Mouse (Mus musculus) MEL (cell line): Measurements from ENCODE around the gene Fam19a1. TPM values are rescaled to one million over a fixed set of nuclear protein-coding genes. Genes with fewer than 3 reads are reported as not detected.

Experiments used
- DNase-seq: peaks from one replicate; pipeline ENCODE4 v3.0.0; 2011; ENCODE audit warnings: low read depth, low spot score
- H3K27ac ChIP-seq: 2 replicates; pipeline ENCODE4 v1.5.1; 2012; ENCODE audit warnings: low read depth, mild to moderate bottlenecking, control low read depth, low read length, moderate library complexity; ENCODE audit not compliant: control insufficient read depth
- H3K27me3 ChIP-seq, 2 experiments: fragments of 150-350 bp in 1 of 2; sonication (generic) in 1 of 2; 2 replicates each; pipeline ENCODE4 v1.6.1; 2012; ENCODE audit warnings: low read length in 2 of 2, mild to moderate bottlenecking in 2 of 2, improper control_type of control experiment in 1 of 2, moderate library complexity in 1 of 2; ENCODE audit not compliant: insufficient read depth in 2 of 2, control insufficient read depth in 1 of 2
- H3K36me3 ChIP-seq, 2 experiments: 2 replicates each; pipeline ENCODE4 v1.6.1; 2012 to 2014; ENCODE audit warnings: low read length in 2 of 2, improper control_type of control experiment in 1 of 2, inconsistent platforms in 1 of 2, mild to moderate bottlenecking in 1 of 2; ENCODE audit not compliant: insufficient read depth in 2 of 2, control insufficient read depth in 1 of 2
- H3K4me1 ChIP-seq, 2 experiments: fragments of 150-350 bp in 1 of 2; sonication (generic) in 1 of 2; 2 replicates each; pipeline ENCODE4 v1.6.1; 2012; ENCODE audit warnings: low read length in 2 of 2, improper control_type of control experiment in 1 of 2, mild to moderate bottlenecking in 1 of 2; ENCODE audit not compliant: insufficient read depth in 2 of 2, control insufficient read depth in 1 of 2
- H3K4me3 ChIP-seq, 2 experiments: fragments of 150-350 bp in 1 of 2; sonication (generic) in 1 of 2; 2 replicates each; pipeline ENCODE4 v1.5.1; 2012; ENCODE audit warnings: low read depth in 2 of 2, low read length in 2 of 2, mild to moderate bottlenecking in 2 of 2, moderate library complexity in 2 of 2, control low read depth in 1 of 2, improper control_type of control experiment in 1 of 2; ENCODE audit not compliant: control insufficient read depth in 1 of 2, insufficient read depth in 1 of 2
- H3K79me2 ChIP-seq: 2 replicates; pipeline ENCODE4 v1.6.1; 2012; ENCODE audit warnings: mild to moderate bottlenecking, low read length, moderate library complexity; ENCODE audit not compliant: control insufficient read depth, poor library complexity, insufficient read depth
- H3K9ac ChIP-seq: 2 replicates; pipeline ENCODE4 v1.6.1; 2012; ENCODE audit warnings: low read depth, mild to moderate bottlenecking, control low read depth, low read length, moderate library complexity; ENCODE audit not compliant: control insufficient read depth, poor library complexity, severe bottlenecking
- H3K9me3 ChIP-seq: fragments of 150-350 bp; sonication (generic); replicated peaks from 2 replicates; pipeline ENCODE4 v1.6.1; 2012; ENCODE audit warnings: mild to moderate bottlenecking, low read length, improper control_type of control experiment, moderate library complexity; ENCODE audit not compliant: insufficient read depth
- CHD1 ChIP-seq: IDR thresholded peaks from 2 replicates; pipeline ENCODE4 v1.6.1; 2012; ENCODE audit warnings: low read depth, mild to moderate bottlenecking, inconsistent platforms, low read length, improper control_type of control experiment
- CTCF ChIP-seq, 3 experiments: IDR thresholded peaks in 2 of 3; conservative IDR thresholded peaks in 1 of 3; 2 replicates each; pipeline ENCODE4 v1.5.1; 2011 to 2012; ENCODE audit warnings: low read length in 3 of 3, low read depth in 2 of 3, mild to moderate bottlenecking in 2 of 3, improper control_type of control experiment in 1 of 3, inconsistent platforms in 1 of 3, mixed read lengths in 1 of 3, moderate library complexity in 1 of 3; ENCODE audit not compliant: control insufficient read depth in 1 of 3, insufficient read depth in 1 of 3, poor library complexity in 1 of 3, severe bottlenecking in 1 of 3
- EP300 ChIP-seq, 2 experiments: IDR thresholded peaks; 2 replicates each; pipeline ENCODE4 v1.6.1; 2011; ENCODE audit warnings: improper control_type of control experiment in 2 of 2, low read length in 2 of 2, low read depth in 1 of 2, mild to moderate bottlenecking in 1 of 2
- ETS1 ChIP-seq: IDR thresholded peaks from 2 replicates; pipeline ENCODE4 v1.6.1; 2012; ENCODE audit warnings: low read depth, mild to moderate bottlenecking, inconsistent platforms, low read length, improper control_type of control experiment, moderate library complexity
- GABPA ChIP-seq: IDR thresholded peaks from 2 replicates; pipeline ENCODE4 v1.6.1; 2012; ENCODE audit warnings: low read depth, mild to moderate bottlenecking, inconsistent platforms, low read length, improper control_type of control experiment, moderate library complexity
- GATA1 ChIP-seq: IDR thresholded peaks from 2 replicates; pipeline ENCODE4 v1.6.1; 2011; ENCODE audit warnings: low read depth, low read length, improper control_type of control experiment
- KAT2A ChIP-seq: conservative IDR thresholded peaks from 2 replicates; pipeline ENCODE4 v1.6.1; 2012; ENCODE audit warnings: low read depth, low read length, improper control_type of control experiment, inconsistent platforms
- MAX ChIP-seq: IDR thresholded peaks from 2 replicates; pipeline ENCODE4 v1.6.1; 2011; ENCODE audit warnings: low read length, improper control_type of control experiment
- MEF2A ChIP-seq: IDR thresholded peaks from 2 replicates; pipeline ENCODE4 v1.6.1; 2014; ENCODE audit warnings: low read depth, mild to moderate bottlenecking, inconsistent platforms, low read length, improper control_type of control experiment; ENCODE audit not compliant: poor library complexity, insufficient replicate concordance, severe bottlenecking; ENCODE audit errors: extremely low read depth
- MXI1 ChIP-seq: IDR thresholded peaks from 2 replicates; pipeline ENCODE4 v1.6.1; 2011; ENCODE audit warnings: mild to moderate bottlenecking, low read depth, low read length, improper control_type of control experiment
- MYC ChIP-seq: IDR thresholded peaks from 2 replicates; pipeline ENCODE4 v1.6.1; 2011; ENCODE audit warnings: low read depth, mild to moderate bottlenecking, low read length, improper control_type of control experiment, moderate library complexity
- NELFE ChIP-seq: IDR thresholded peaks from 2 replicates; pipeline ENCODE4 v1.6.1; 2011; ENCODE audit warnings: low read depth, low read length, improper control_type of control experiment
- NRF1 ChIP-seq: IDR thresholded peaks from 2 replicates; pipeline ENCODE4 v1.6.1; 2014; ENCODE audit warnings: low read depth, mild to moderate bottlenecking, inconsistent platforms, low read length, improper control_type of control experiment, moderate library complexity; ENCODE audit not compliant: poor library complexity, insufficient read depth, severe bottlenecking
- POLR2AphosphoS2 ChIP-seq: IDR thresholded peaks from 2 replicates; pipeline ENCODE4 v1.6.1; 2011; ENCODE audit warnings: low read length, improper control_type of control experiment
- TAL1 ChIP-seq: IDR thresholded peaks from 2 replicates; pipeline ENCODE4 v1.6.1; 2012; ENCODE audit warnings: mild to moderate bottlenecking, inconsistent platforms, low read length, moderate library complexity, mixed read lengths
- TBP ChIP-seq: IDR thresholded peaks from 2 replicates; pipeline ENCODE4 v1.8.0; 2011; ENCODE audit warnings: low read depth, low read length, improper control_type of control experiment
- TCF12 ChIP-seq: IDR thresholded peaks from 2 replicates; pipeline ENCODE4 v1.6.1; 2014; ENCODE audit warnings: low read depth, mild to moderate bottlenecking, inconsistent platforms, low read length, improper control_type of control experiment, moderate library complexity
- USF2 ChIP-seq, 2 experiments: IDR thresholded peaks; 2 replicates each; pipeline ENCODE4 v1.6.1; 2011 to 2012; ENCODE audit warnings: improper control_type of control experiment in 2 of 2, low read length in 2 of 2, borderline replicate concordance in 1 of 2, inconsistent platforms in 1 of 2, low read depth in 1 of 2, mild to moderate bottlenecking in 1 of 2; ENCODE audit not compliant: insufficient read depth in 1 of 2
- ZNF384 ChIP-seq: IDR thresholded peaks from 2 replicates; pipeline ENCODE4 v1.6.1; 2012; ENCODE audit warnings: low read depth, mild to moderate bottlenecking, inconsistent platforms, low read length, improper control_type of control experiment
- polyA plus RNA-seq, 2 experiments: library from polyadenylated mRNA; stranded (reverse) in 1 of 2; unstranded in 1 of 2; fragments of >175 nt in 1 of 2; fragments of >200 nt in 1 of 2; gene quantifications; 2 replicates each; pipeline versions ENCODE4 v1.2.1 to v1.2.4; 2012; ENCODE audit warnings: low replicate concordance in 2 of 2, low read depth in 1 of 2; ENCODE audit not compliant: insufficient read length in 2 of 2, insufficient read depth in 1 of 2, missing spikeins in 1 of 2
- total RNA-seq: library from RNA; depleted of rRNA; stranded (reverse); fragments of 300-350 nt; gene quantifications from 2 replicates; pipeline ENCODE4 v1.2.3, GENCODE M21; 2012

The Fam19a1 gene
- total and polyA plus RNA-seq, 3 experiments, result not detected

DNA sequence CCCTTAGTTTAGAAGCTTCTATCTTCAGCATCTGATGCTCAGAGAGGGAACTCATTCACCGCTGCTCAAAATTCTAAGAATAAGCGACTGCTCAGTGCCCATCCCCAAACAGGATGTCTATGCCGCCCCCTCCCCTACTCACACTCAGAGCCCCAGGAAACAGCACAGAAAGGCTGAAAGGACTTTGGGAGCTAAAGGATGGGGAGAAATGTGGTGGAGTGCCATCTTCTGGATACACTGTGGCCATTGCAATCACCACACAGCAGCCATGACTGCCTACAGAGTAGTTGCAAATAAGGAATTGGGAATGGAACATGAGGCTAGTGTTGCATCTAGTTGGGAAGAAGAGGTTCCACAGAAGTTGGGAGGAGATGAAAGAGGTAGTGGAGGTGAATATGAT, 319.4 kb downstream of the Fam19a1 start:
- TF ChIP-seq TCF12 (no peak), TAL1 (no peak), EP300 (IDR thresholded peaks at IDR 0.05; ENCODE audit: low read depth in 1 of 2, low read length in 2 of 2) (no peak), ZNF384 (no peak), CHD1 (no peak), GATA1 (no peak), NELFE (no peak), USF2 (IDR thresholded peaks at IDR 0.05; ENCODE audit: borderline replicate concordance in 1 of 2, insufficient read depth in 1 of 2, low read depth in 1 of 2, low read length in 2 of 2) (no peak), KAT2A (no peak)
- Histone ChIP-seq H3K4me1 (no peaks in the 10 kb centered on the region), H3K27ac (no peak overlapping the region), H3K9ac (no peak overlapping the region), H3K79me2 (no peaks in the 10 kb centered on the region), H3K4me3 (no peak overlapping the region), H3K27me3 (no peaks in the 10 kb centered on the region), H3K9me3 (no peaks in the 10 kb centered on the region), H3K36me3 (no peaks in the 10 kb centered on the region)
- DNase-seq, result no peak

DNA sequence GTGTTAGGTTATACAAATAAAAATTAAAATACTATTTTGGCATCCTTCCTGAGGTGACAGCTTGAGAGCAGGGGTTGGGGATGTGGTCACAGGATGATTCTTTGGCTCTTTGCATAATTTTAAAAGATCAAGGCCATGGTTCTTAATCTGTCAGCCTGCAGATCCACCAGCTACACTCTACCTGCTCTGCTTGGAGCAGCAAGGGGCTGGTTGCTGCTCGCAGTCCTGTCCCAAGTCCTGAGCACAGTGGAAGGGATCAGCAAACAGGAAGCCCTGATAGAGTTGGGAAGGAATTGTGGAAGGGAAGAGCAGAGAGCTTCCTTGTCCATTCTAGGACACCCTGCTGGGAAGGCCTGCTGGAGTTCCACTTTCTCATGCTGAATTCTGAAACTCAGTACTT, 320.9 kb downstream of the Fam19a1 start:
- Histone ChIP-seq H3K27me3 (no peaks in the 10 kb centered on the region), H3K4me3 (no peak overlapping the region), H3K79me2 (no peaks in the 10 kb centered on the region), H3K4me1 (no peaks in the 10 kb centered on the region), H3K27ac (no peak overlapping the region), H3K9me3 (no peaks in the 10 kb centered on the region), H3K36me3 (no peaks in the 10 kb centered on the region), H3K9ac (no peak overlapping the region)
- no peak for DNase-seq
- TF ChIP-seq GABPA (no peak), EP300 (IDR thresholded peaks at IDR 0.05; ENCODE audit: low read depth in 1 of 2, low read length in 2 of 2) (no peak), MAX (no peak), MEF2A (no peak), MXI1 (no peak), CTCF (IDR thresholded peaks at IDR 0.05 in 2 of 3, conservative IDR thresholded peaks at IDR 0.05 in 1 of 3; ENCODE audit: control insufficient read depth in 1 of 3, insufficient read depth in 1 of 3, low read depth in 2 of 3, low read length in 3 of 3, poor library complexity in 1 of 3, severe bottlenecking in 1 of 3) (no peak), TBP (no peak), MYC (no peak), POLR2AphosphoS2 (no peak), TCF12 (no peak), NRF1 (no peak), ETS1 (no peak)
